ENCODE assay signal across 7 mouse cellular contexts in genomic region chr4:136020743-136021548, GRCm38 (mm10). TPM values are rescaled to one million over a fixed set of nuclear protein-coding genes. Genes with fewer than 3 reads are reported as not detected.
DNase-seq lines count a peak whose midpoint lies in the region; TF ChIP-seq lines count a peak whose summit lies in the region.

No protein-coding gene starts in this region.

- peak overlapping the region; percentile 98 for H3K27ac ChIP-seq in heart, embryonic 10.5 days
- peak overlapping the region; percentile 60 for H3K27ac ChIP-seq in spleen, adult 2 months (ENCODE audit: insufficient read depth, low read length)

- under 1% methylated on average over 59 of the region's 62 CpGs for WGBS in heart, embryonic 10.5 days
- WGBS in spleen, adult 2 months, result under 1% methylated on average over 60 of the region's 62 CpGs

- peak overlapping the region; percentile 100 for H3K4me3 ChIP-seq in heart, embryonic 10.5 days
- peak overlapping the region; percentile 80 for H3K4me3 ChIP-seq in spleen, adult 2 months (ENCODE audit: extremely low read depth, insufficient read depth, insufficient read length)

- H3K36me3 ChIP-seq in heart, embryonic 10.5 days, result no peaks in the 10 kb centered on the region; the same call in 1 of the 2 replicates
- no peaks in the 10 kb centered on the region for H3K36me3 ChIP-seq in spleen, adult 2 months (ENCODE audit: control insufficient read depth, insufficient read depth, low read length)

- H3K27me3 ChIP-seq in heart, embryonic 10.5 days (ENCODE audit: insufficient read depth, poor library complexity, severe bottlenecking), result no peaks in the 10 kb centered on the region
- no peaks in the 10 kb centered on the region for H3K27me3 ChIP-seq in spleen, adult 2 months (ENCODE audit: control insufficient read depth, insufficient read depth, low read length)

- peak; percentile 23 for DNase-seq in thymus, postnatal 0 days (ENCODE audit: low spot score)
- DNase-seq in thymus, postnatal 14 days, result no peak
- peak; percentile 33 for DNase-seq in brain, adult 2 months (ENCODE audit: low read depth, low spot score)
- DNase-seq in heart, embryonic 10.5 days (ENCODE audit: low spot score), result peak; percentile 79
- peak; percentile 27 for DNase-seq in kidney, postnatal 14 days
- peak; percentile 60 for DNase-seq in lung, postnatal 36 days
- DNase-seq in spleen, adult 2 months (ENCODE audit: low read depth in 1 of 2, low spot score in 2 of 2), result peak in 1 of 2 experiments; percentile 24

- H3K4me1 ChIP-seq in heart, embryonic 10.5 days, result peaks cover 14% of the 10 kb centered on the region
- H3K4me1 ChIP-seq in spleen, adult 2 months (ENCODE audit: control insufficient read depth, insufficient read depth, insufficient read length), result peaks cover 8% of the 10 kb centered on the region; the same call in 1 of the 2 replicates

- TF ChIP-seq CTCF in spleen, adult 2 months (IDR thresholded peaks at IDR 0.05; ENCODE audit: extremely low read depth, insufficient read depth, insufficient read length, insufficient replicate concordance), result no peak

- no peaks in the 10 kb centered on the region for H3K9me3 ChIP-seq in heart, embryonic 10.5 days

- TF ChIP-seq POLR2A in spleen, adult 2 months (IDR thresholded peaks at IDR 0.05; ENCODE audit: low read depth, low read length), result no peak

RNA-seq across cellular contexts. Expression of gene Eloa, which starts 0.6 kb away (rescaled TPM):
- polyA plus RNA-seq in thymus, postnatal 0 days (2015; fragmentation: Nextera tagmentation; extraction: Ambion mirVana), result 41.5 and 45.0 TPM in 2 replicates
- polyA plus RNA-seq in heart, embryonic 10.5 days (2016; fragmentation: Nextera tagmentation; extraction: Ambion mirVana), result 35.6 and 36.1 TPM in 2 replicates
- polyA plus RNA-seq in spleen, adult 2 months (2012; rRNA removed), result 6.6 and 8.6 TPM in 2 replicates

RNA-seq across cellular contexts. Expression of gene Rpl11, which starts 32.3 kb away (rescaled TPM):
- 717 and 718 TPM in 2 replicates for polyA plus RNA-seq in thymus, postnatal 0 days (2015; fragmentation: Nextera tagmentation; extraction: Ambion mirVana)
- 336 and 390 TPM in 2 replicates for polyA plus RNA-seq in heart, embryonic 10.5 days (2016; fragmentation: Nextera tagmentation; extraction: Ambion mirVana)
- polyA plus RNA-seq in spleen, adult 2 months (2012; rRNA removed), result 259 and 289 TPM in 2 replicates

RNA-seq across cellular contexts. Expression of gene Pithd1, which starts 33.9 kb away (rescaled TPM):
- 174 and 180 TPM in 2 replicates for polyA plus RNA-seq in thymus, postnatal 0 days (2015; fragmentation: Nextera tagmentation; extraction: Ambion mirVana)
- 50.8 and 67.8 TPM in 2 replicates for polyA plus RNA-seq in heart, embryonic 10.5 days (2016; fragmentation: Nextera tagmentation; extraction: Ambion mirVana)
- 31.0 and 48.2 TPM in 2 replicates for polyA plus RNA-seq in spleen, adult 2 months (2012; rRNA removed)

RNA-seq across cellular contexts. Expression of gene Lypla2, which starts 48.5 kb away (rescaled TPM):
- polyA plus RNA-seq in thymus, postnatal 0 days (2015; fragmentation: Nextera tagmentation; extraction: Ambion mirVana), result 145 and 149 TPM in 2 replicates
- polyA plus RNA-seq in heart, embryonic 10.5 days (2016; fragmentation: Nextera tagmentation; extraction: Ambion mirVana), result 105 and 134 TPM in 2 replicates
- polyA plus RNA-seq in spleen, adult 2 months (2012; rRNA removed), result 115 and 178 TPM in 2 replicates

RNA-seq across cellular contexts. Expression of gene Gale, which starts 57.4 kb away (rescaled TPM):
- 41.8 and 43.9 TPM in 2 replicates for polyA plus RNA-seq in thymus, postnatal 0 days (2015; fragmentation: Nextera tagmentation; extraction: Ambion mirVana)
- 46.0 and 48.0 TPM in 2 replicates for polyA plus RNA-seq in heart, embryonic 10.5 days (2016; fragmentation: Nextera tagmentation; extraction: Ambion mirVana)
- 10.6 and 13.8 TPM in 2 replicates for polyA plus RNA-seq in spleen, adult 2 months (2012; rRNA removed)
